Mouse (Mus musculus) intestine, postnatal 0 days (tissue): ENCODE data around the gene Dclk3. TPM values are rescaled to one million over a fixed set of nuclear protein-coding genes. Genes with fewer than 3 reads are reported as not detected.

ENCODE experiments used
- ATAC-seq: fragments of 200-750 bp; cut with Nextera tagmentation; 2 replicates; pipeline ENCODE4 v1.8.0; 2017; ENCODE audit warnings: mild to moderate bottlenecking, moderate TSS enrichment, moderate library complexity
- H3K27ac ChIP-seq: fragments of 300-500 bp; sonication (generic); 2 replicates; pipeline ENCODE4 v1.5.1; 2014; ENCODE audit warnings: mild to moderate bottlenecking, low read depth, low read length, moderate library complexity
- H3K27me3 ChIP-seq: fragments of 300-500 bp; sonication (generic); replicated peaks from 2 replicates; pipeline ENCODE4 v1.6.1; 2014; ENCODE audit warnings: low read length, mixed read lengths; ENCODE audit not compliant: control insufficient read depth, insufficient read depth
- H3K36me3 ChIP-seq: fragments of 300-500 bp; sonication (generic); 2 replicates; pipeline ENCODE4 v1.6.1; 2014; ENCODE audit warnings: mild to moderate bottlenecking, moderate library complexity; ENCODE audit not compliant: control insufficient read depth, insufficient read depth
- H3K4me1 ChIP-seq: fragments of 300-500 bp; sonication (generic); replicated peaks from 2 replicates; pipeline ENCODE4 v1.6.1; 2014; ENCODE audit warnings: antibody characterized with exemption, low read length, mixed read lengths; ENCODE audit not compliant: control insufficient read depth, insufficient read depth
- H3K4me2 ChIP-seq: fragments of 300-500 bp; sonication (generic); replicated peaks from 2 replicates; pipeline ENCODE4 v1.6.1; 2014; ENCODE audit warnings: low read depth, mild to moderate bottlenecking, moderate library complexity
- H3K4me3 ChIP-seq: fragments of 300-500 bp; sonication (generic); 2 replicates; pipeline ENCODE4 v1.5.1; 2014; ENCODE audit warnings: low read depth, low read length
- H3K9ac ChIP-seq: fragments of 300-500 bp; sonication (generic); 2 replicates; pipeline ENCODE4 v1.6.1; 2014; ENCODE audit warnings: mild to moderate bottlenecking, low read depth, low read length
- H3K9me3 ChIP-seq: fragments of 300-500 bp; sonication (generic); 2 replicates; pipeline ENCODE4 v1.6.1; 2016; ENCODE audit warnings: mixed run types; ENCODE audit not compliant: control insufficient read depth
- CTCF ChIP-seq: sonication (generic); IDR thresholded peaks from 2 replicates; pipeline ENCODE4 v1.5.1; 2016; ENCODE audit warnings: low read depth, mild to moderate bottlenecking, control low read depth, antibody characterized with exemption, moderate library complexity
- WGBS: fragments of 180-500 bp; shearing (Covaris S2); extraction: QIAGEN DNeasy Blood & Tissue Kit; methylation state at CpG from one replicate; pipeline ENCODE4 v1.1.7; 2014; 5-methylcytosine and 5-hydroxymethylcytosine counted together
- polyA plus RNA-seq: library from polyadenylated mRNA; unstranded; fragments of >200 nt; fragmentation: Nextera tagmentation; extraction: Ambion mirVana; gene quantifications from 2 replicates; pipeline ENCODE4 v1.2.1, GENCODE M21; 2015

Dclk3 gene
- polyA plus RNA-seq, 1 experiment from 2014 or later: 1.1 TPM

GRCm38 (mm10) chr9:111486645-111487477 lies 48.0 kb downstream of the Dclk3 start:
- H3K27me3 ChIP-seq: no peaks in the 10 kb centered on the region
- H3K36me3 ChIP-seq: no peaks in the 10 kb centered on the region
- ATAC-seq: no peak
- TF ChIP-seq CTCF: no peak
- H3K4me2 ChIP-seq: no peak overlapping the region
- no peaks in the 10 kb centered on the region for H3K4me1 ChIP-seq
- H3K4me3 ChIP-seq: no peak overlapping the region
- H3K9ac ChIP-seq: no peak overlapping the region
- H3K27ac ChIP-seq: no peak overlapping the region
- 70% methylated on average over 10 of the region's 10 CpGs for WGBS
- H3K9me3 ChIP-seq: no peaks in the 10 kb centered on the region

- H3K27me3 ChIP-seq: no peaks in the 10 kb centered on the region
- H3K9me3 ChIP-seq: no peaks in the 10 kb centered on the region
- no peak overlapping the region for H3K9ac ChIP-seq
- no peak for ATAC-seq
- no peak overlapping the region for H3K4me3 ChIP-seq
- no peaks in the 10 kb centered on the region for H3K36me3 ChIP-seq
- TF ChIP-seq CTCF: no peak
- H3K4me2 ChIP-seq: no peak overlapping the region
- WGBS: 25% methylated on average over 8 of the region's 8 CpGs
- no peaks in the 10 kb centered on the region for H3K4me1 ChIP-seq
- H3K27ac ChIP-seq: no peak overlapping the region
Measured at GRCm38 (mm10) chr9:111490583-111490982, 51.7 kb downstream of the Dclk3 start.

- H3K4me2 ChIP-seq: no peak overlapping the region
- H3K9me3 ChIP-seq: no peaks in the 10 kb centered on the region
- ATAC-seq: peak; percentile 51
- no peaks in the 10 kb centered on the region for H3K27me3 ChIP-seq
- 0 out of 2 replicates have a peak, but pooled peaks have one; percentile 13 for TF ChIP-seq CTCF
- no peak overlapping the region for H3K4me3 ChIP-seq
- 33% methylated on average over 4 of the region's 4 CpGs for WGBS
- H3K4me1 ChIP-seq: no peaks in the 10 kb centered on the region
- no peak overlapping the region for H3K9ac ChIP-seq
- H3K27ac ChIP-seq: no peak overlapping the region
- H3K36me3 ChIP-seq: no peaks in the 10 kb centered on the region
Measured at GRCm38 (mm10) chr9:111491280-111491679, 52.4 kb downstream of the Dclk3 start.

- H3K9me3 ChIP-seq: no peaks in the 10 kb centered on the region
- H3K4me2 ChIP-seq: no peak overlapping the region
- no peak overlapping the region for H3K9ac ChIP-seq
- 90% methylated on average over 5 of the region's 5 CpGs for WGBS
- H3K27me3 ChIP-seq: no peaks in the 10 kb centered on the region
- H3K36me3 ChIP-seq: no peaks in the 10 kb centered on the region
- ATAC-seq: no peak
- H3K4me1 ChIP-seq: no peaks in the 10 kb centered on the region
- H3K27ac ChIP-seq: no peak overlapping the region
- no peak for TF ChIP-seq CTCF
- no peak overlapping the region for H3K4me3 ChIP-seq
Measured at GRCm38 (mm10) chr9:111493490-111493889, 54.6 kb downstream of the Dclk3 start.

GRCm38 (mm10) chr9:111495561-111495960 lies 56.7 kb downstream of the Dclk3 start:
- WGBS: 1% methylated on average over 5 of the region's 5 CpGs
- no peaks in the 10 kb centered on the region for H3K36me3 ChIP-seq
- H3K9me3 ChIP-seq: no peaks in the 10 kb centered on the region
- ATAC-seq: no peak
- no peak overlapping the region for H3K4me2 ChIP-seq
- no peaks in the 10 kb centered on the region for H3K4me1 ChIP-seq
- TF ChIP-seq CTCF: peak; percentile 95
- H3K4me3 ChIP-seq: no peak overlapping the region
- H3K27me3 ChIP-seq: no peaks in the 10 kb centered on the region
- H3K27ac ChIP-seq: no peak overlapping the region
- H3K9ac ChIP-seq: no peak overlapping the region

GRCm38 (mm10) chr9:111497074-111497811 lies 58.4 kb downstream of the Dclk3 start:
- no peak overlapping the region for H3K27ac ChIP-seq
- H3K27me3 ChIP-seq: no peaks in the 10 kb centered on the region
- no peaks in the 10 kb centered on the region for H3K36me3 ChIP-seq
- peak; percentile 99 for TF ChIP-seq CTCF
- no peak overlapping the region for H3K4me2 ChIP-seq
- ATAC-seq: peak; percentile 57; the same call in 1 of the 2 replicates
- no peak overlapping the region for H3K9ac ChIP-seq
- no peak overlapping the region for H3K4me3 ChIP-seq
- WGBS: 31% methylated on average over 9 of the region's 9 CpGs
- H3K4me1 ChIP-seq: no peaks in the 10 kb centered on the region
- no peaks in the 10 kb centered on the region for H3K9me3 ChIP-seq
